Mouse (Mus musculus) testis, adult 2 months (tissue): Measurements from ENCODE around the gene Ggps1. TPM values are rescaled to one million over a fixed set of nuclear protein-coding genes. Genes with fewer than 3 reads are reported as not detected.
A peak's percentile ranks its signal among the peaks of the same experiment; 100 is the strongest.

Experiments used
- H3K27ac ChIP-seq: fragments of 200-500 bp; 2 replicates; pipeline ENCODE4 v1.5.1; 2012; ENCODE audit warnings: low read depth, low read length; ENCODE audit not compliant: control insufficient read depth, insufficient read depth
- H3K27me3 ChIP-seq: fragments of 200-500 bp; 2 replicates; pipeline ENCODE4 v1.6.1; 2012; ENCODE audit warnings: mild to moderate bottlenecking, low read length, moderate library complexity; ENCODE audit not compliant: control insufficient read depth, insufficient read depth
- H3K36me3 ChIP-seq: fragments of 200-500 bp; 2 replicates; pipeline ENCODE4 v1.6.1; 2012; ENCODE audit warnings: mild to moderate bottlenecking, low read length; ENCODE audit not compliant: control insufficient read depth, insufficient read depth
- H3K4me1 ChIP-seq: fragments of 200-500 bp; 2 replicates; pipeline ENCODE4 v1.6.1; 2012; ENCODE audit warnings: low read length; ENCODE audit not compliant: control insufficient read depth, insufficient read depth
- H3K4me3 ChIP-seq: fragments of 200-500 bp; 2 replicates; pipeline ENCODE4 v1.5.1; 2012; ENCODE audit warnings: low read depth, mild to moderate bottlenecking, low read length, moderate library complexity, mixed read lengths; ENCODE audit not compliant: control insufficient read depth
- CTCF ChIP-seq: fragments of 200-500 bp; IDR thresholded peaks from 2 replicates; pipeline ENCODE4 v1.5.1; 2012; ENCODE audit warnings: low read depth, mild to moderate bottlenecking, inconsistent platforms, low read length, moderate library complexity; ENCODE audit not compliant: control insufficient read depth, insufficient read depth, insufficient replicate concordance
- POLR2A ChIP-seq: fragments of 200-500 bp; IDR thresholded peaks from 2 replicates; pipeline ENCODE4 v1.6.1; 2012; ENCODE audit warnings: low read depth, mild to moderate bottlenecking, inconsistent platforms, low read length, moderate library complexity; ENCODE audit not compliant: control insufficient read depth
- polyA plus RNA-seq: library from polyadenylated mRNA; depleted of rRNA; stranded (reverse); fragments of >200 nt; gene quantifications from 2 replicates; pipeline ENCODE4 v1.2.3, GENCODE M21; 2012; rRNA removed

The Ggps1 gene
- 8.9 and 11.2 TPM in 2 replicates for polyA plus RNA-seq

DNA sequence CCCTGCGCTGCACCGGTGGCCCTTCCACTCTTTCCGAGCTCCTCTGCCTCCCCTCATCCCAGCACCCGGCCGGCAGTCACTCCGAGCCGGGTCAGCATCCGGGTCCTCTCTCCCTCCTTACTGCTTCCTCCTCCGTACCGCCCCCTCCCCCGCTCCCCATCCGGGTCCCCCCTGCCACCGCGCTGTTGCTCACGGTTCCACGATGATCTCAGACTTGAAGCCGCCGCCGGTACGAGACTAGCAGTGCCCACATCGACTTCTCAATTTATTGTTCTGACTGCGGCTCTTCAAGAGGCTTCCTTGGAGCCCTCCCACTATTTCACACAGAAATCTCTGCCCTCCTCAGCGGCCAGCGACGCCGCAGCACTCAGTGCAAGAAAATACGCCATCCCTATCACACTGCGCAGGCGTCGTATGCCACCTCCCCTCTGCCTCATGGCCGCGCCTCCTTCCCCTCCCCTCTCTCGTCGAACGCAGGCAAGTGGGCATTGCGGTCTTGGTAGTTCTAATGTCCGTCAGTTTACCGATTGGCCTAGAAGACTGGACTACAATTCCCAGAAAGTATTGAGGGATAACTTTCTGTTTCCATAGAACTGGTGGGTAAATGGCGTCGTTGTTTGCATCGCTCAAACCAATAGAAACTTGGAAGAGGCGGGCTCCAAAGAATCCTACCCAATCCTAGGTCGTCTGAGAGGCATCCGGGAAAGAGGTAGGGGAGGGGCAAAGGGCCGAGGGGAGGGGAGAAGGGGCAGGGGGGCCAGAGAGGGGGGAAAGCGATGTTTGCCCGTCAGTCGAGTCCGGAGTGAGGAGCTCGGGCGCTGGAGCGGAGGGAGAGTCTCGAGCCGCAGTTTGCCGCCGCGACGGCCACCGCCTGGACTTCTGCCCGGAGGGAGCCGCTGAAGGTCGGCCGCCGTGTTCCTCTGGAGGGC, at the start of gene Ggps1, which contains the start of gene Arid4b:
Gene Ggps1 (minus strand): TSS at position 476 of the 929 bp plus-strand sequence.
Gene Arid4b (plus strand): TSS at position 220 of the 929 bp plus-strand sequence.
- peak within 1 kb of the TSS; percentile 96 for H3K27ac ChIP-seq

DNA sequence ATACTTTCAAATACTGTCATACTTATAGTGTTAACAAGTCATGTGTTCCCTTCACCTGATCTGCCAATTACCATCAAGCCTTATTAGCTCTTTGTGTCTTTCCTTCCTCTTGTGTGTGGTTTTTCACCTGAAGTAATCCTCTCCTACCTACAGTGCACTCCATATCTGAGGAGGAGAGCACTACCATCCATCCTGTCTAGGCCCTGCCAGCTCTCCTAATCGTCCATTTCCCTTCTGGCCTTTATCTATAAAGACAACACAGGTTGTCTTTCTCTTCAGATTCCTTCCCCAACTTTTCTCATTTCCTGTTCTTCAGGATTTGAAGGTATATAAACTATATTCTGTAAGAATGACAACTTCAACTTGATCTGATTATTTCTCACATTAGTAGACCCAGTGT, 47.9 kb upstream of the Ggps1 start:
- TF ChIP-seq CTCF (no peak), POLR2A (no peak)
- H3K27me3 ChIP-seq = no peaks in the 10 kb centered on the region
- no peak overlapping the region for H3K27ac ChIP-seq
- H3K4me3 ChIP-seq = no peak overlapping the region
- H3K4me1 ChIP-seq = no peaks in the 10 kb centered on the region
- H3K36me3 ChIP-seq = no peaks in the 10 kb centered on the region

More for the DNA sequence above, at the start of gene Ggps1, which contains the start of gene Arid4b:
- Histone ChIP-seq H3K4me3 (peak within 1 kb of the TSS; percentile 94), H3K27me3 (no peaks in the 10 kb centered on the region), H3K4me1 (peaks cover 3% of the 10 kb centered on the region; the same call in 1 of the 2 replicates), H3K36me3 (no peaks in the 10 kb centered on the region)
- TF ChIP-seq CTCF (0 out of 2 replicates have a peak, but pooled peaks have one; percentile 10), POLR2A (peak; percentile 95)

DNA sequence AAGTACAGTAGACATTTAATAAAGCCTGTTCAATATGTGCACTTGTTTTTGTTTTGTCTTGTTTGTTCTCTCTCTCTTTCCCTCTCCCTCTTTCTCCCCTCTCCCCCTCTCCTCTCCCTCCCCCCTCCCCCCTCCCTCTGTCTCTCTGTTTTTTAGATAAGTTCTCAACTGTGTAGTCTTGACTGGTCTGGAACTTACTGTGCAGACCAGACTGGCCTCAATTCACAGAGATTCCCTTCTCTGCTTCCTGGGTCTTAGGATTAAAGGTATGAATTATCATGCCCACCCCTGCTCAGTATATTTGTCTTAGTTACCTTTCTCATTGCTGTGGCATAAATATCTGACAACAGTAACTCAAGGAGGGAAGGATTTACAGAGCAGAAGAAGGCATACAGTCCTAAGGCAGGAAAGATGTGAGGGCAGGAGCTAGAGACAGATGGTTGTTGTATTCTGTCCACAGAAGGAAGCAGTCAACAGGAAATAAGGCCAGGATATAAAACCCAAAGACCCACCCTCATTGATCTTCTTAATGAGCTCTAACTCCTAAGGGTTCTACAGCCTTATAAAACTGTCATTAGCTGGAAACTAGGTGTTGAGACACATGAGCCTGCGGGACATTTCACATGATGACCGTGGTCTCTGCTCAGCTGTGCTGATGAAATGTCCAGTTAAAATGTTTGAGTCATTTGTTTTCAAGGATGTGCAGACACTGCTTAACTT, 47.0 kb upstream of the Ggps1 start:
- H3K27me3 ChIP-seq = no peaks in the 10 kb centered on the region
- no peaks in the 10 kb centered on the region for H3K36me3 ChIP-seq
- no peak overlapping the region for H3K27ac ChIP-seq
- no peaks in the 10 kb centered on the region for H3K4me1 ChIP-seq
- no peak overlapping the region for H3K4me3 ChIP-seq
- no peak for TF ChIP-seq CTCF

DNA sequence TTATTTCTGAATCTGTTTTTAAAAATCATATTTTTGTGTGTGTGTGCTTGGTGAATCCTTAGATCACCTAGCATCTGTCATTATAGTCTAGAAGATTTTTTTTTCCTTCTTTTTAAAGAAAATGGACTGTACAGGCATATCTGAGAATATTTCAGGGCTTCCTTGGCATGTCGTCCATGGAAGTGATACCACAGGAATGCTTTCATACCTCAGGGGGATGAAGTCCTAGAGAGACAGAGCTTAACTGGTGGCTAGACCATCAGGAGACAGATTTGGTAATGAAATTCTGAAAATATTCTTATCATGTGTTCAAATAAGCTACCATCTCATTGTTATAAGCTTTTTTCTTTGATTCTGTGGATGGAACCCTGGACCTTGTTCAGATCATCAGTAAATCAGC, 39.7 kb upstream of the Ggps1 start:
- H3K4me3 ChIP-seq = no peak overlapping the region
- H3K27me3 ChIP-seq = no peaks in the 10 kb centered on the region
- H3K36me3 ChIP-seq = no peaks in the 10 kb centered on the region
- H3K27ac ChIP-seq = no peak overlapping the region
- H3K4me1 ChIP-seq = no peaks in the 10 kb centered on the region
- no peak for TF ChIP-seq CTCF
- TF ChIP-seq POLR2A = no peak

DNA sequence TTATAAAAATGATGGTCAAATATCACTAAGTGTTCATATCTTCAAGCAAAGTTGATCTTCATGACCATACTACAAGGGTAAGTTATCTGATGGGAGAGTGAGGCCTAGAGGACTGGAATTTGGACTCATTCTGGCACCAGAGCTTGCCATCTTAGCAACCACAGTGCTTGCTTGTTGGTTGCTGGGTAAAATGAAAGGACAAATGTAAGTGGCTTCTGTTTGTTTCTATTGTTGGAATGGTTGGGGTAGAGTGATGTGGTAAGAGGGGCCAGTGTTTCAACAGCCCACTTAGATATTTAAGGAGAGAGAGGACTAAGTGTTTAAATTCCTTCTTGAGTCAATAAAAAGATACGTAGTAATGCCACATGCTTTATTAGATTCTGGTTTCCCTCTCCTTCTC, 25.4 kb upstream of the Ggps1 start:
- H3K27me3 ChIP-seq = no peaks in the 10 kb centered on the region
- no peaks in the 10 kb centered on the region for H3K36me3 ChIP-seq
- no peak for TF ChIP-seq POLR2A
- no peak overlapping the region for H3K27ac ChIP-seq
- no peak overlapping the region for H3K4me3 ChIP-seq
- H3K4me1 ChIP-seq = no peaks in the 10 kb centered on the region

DNA sequence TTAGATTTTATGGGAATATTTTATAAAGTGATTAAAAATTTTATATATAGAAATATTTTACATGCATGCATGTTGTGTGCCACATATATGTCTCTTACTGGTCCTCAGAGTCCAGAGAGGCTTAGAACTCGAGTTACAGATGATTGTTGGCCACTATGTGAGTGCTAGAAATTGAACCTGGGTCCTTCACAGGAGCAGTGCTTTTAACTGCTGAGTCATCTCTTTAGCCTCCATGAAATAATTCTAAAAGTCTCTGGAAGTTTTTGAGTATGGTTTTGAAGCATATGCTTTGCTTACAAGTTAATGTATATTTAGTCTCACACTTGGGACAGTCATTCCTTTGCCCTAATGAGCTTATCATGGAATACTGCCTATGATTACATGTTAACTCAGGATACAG, 12.0 kb upstream of the Ggps1 start:
- no peaks in the 10 kb centered on the region; the same call in 1 of the 2 replicates for H3K4me1 ChIP-seq
- H3K27ac ChIP-seq = no peak overlapping the region
- H3K36me3 ChIP-seq = no peaks in the 10 kb centered on the region
- no peaks in the 10 kb centered on the region for H3K27me3 ChIP-seq
- TF ChIP-seq CTCF (no peak), POLR2A (no peak)
- H3K4me3 ChIP-seq = no peak overlapping the region

DNA sequence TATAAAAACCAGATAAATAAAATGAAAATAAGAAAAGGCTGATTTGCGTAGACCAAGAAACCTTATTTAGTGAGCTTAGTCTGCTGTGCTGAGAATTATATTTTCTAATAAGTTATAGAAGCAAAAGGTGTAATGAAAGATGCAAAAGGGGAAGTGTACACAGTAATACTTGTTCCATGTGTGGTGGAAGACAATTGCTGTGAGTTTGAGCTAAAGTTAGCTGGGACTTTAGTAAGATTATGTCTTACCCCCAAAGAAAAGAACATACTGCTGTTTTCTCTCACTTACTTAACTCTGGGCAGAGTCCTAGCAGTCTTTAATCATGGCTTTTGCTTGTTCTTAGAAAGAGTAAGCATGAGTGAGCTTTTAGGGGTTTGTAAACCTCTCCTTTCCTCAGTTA, 11.1 kb upstream of the Ggps1 start:
- Histone ChIP-seq H3K27me3 (no peaks in the 10 kb centered on the region), H3K36me3 (no peaks in the 10 kb centered on the region), H3K4me1 (no peaks in the 10 kb centered on the region; the same call in 1 of the 2 replicates), H3K4me3 (no peak overlapping the region), H3K27ac (no peak overlapping the region)
- TF ChIP-seq POLR2A = no peak
- no peak for TF ChIP-seq CTCF
